Mouse (Mus musculus) heart, adult 2 months (tissue): ENCODE data around the gene Sim2. TPM values are rescaled to one million over a fixed set of nuclear protein-coding genes. Genes with fewer than 3 reads are reported as not detected.

Experiments used
- DNase-seq, 2 experiments: peaks; one replicate each; pipeline ENCODE4 v3.0.0; 2021
- H3K27ac ChIP-seq: fragments of 200-600 bp; 2 replicates; pipeline ENCODE4 v1.8.1; 2022
- H3K27me3 ChIP-seq: fragments of 200-500 bp; 2 replicates; pipeline ENCODE4 v1.6.1; 2012; ENCODE audit warnings: mild to moderate bottlenecking, low read length, inconsistent platforms, mixed read lengths; ENCODE audit not compliant: control insufficient read depth, insufficient read depth
- H3K36me3 ChIP-seq: fragments of 200-500 bp; 2 replicates; pipeline ENCODE4 v1.6.1; 2012; ENCODE audit warnings: low read length, inconsistent platforms; ENCODE audit not compliant: control insufficient read depth, insufficient read depth
- H3K4me1 ChIP-seq: fragments of 200-500 bp; 2 replicates; pipeline ENCODE4 v1.6.1; 2011; ENCODE audit warnings: low read length; ENCODE audit not compliant: control insufficient read depth, insufficient read depth
- H3K4me3 ChIP-seq: fragments of 200-600 bp; 2 replicates; pipeline ENCODE4 v1.8.1; 2022
- H3K79me2 ChIP-seq: fragments of 200-500 bp; replicated peaks from 2 replicates; pipeline ENCODE4 v1.6.1; 2012; ENCODE audit warnings: mild to moderate bottlenecking, inconsistent platforms, low read length, moderate library complexity, mixed read lengths; ENCODE audit not compliant: control insufficient read depth, insufficient read depth
- H3K9ac ChIP-seq: fragments of 200-500 bp; 2 replicates; pipeline ENCODE4 v1.6.1; 2012; ENCODE audit warnings: low read depth, mild to moderate bottlenecking, control low read depth, inconsistent platforms, low read length, mixed read lengths
- CTCF ChIP-seq: fragments of 200-600 bp; IDR thresholded peaks from 2 replicates; pipeline ENCODE4 v1.8.1; 2022; ENCODE audit warnings: antibody characterized with exemption, mild to moderate bottlenecking, moderate library complexity
- EP300 ChIP-seq: fragments of 200-500 bp; IDR thresholded peaks from 2 replicates; pipeline ENCODE4 v1.6.1; 2011; ENCODE audit warnings: low read depth, low read length, control low read depth; ENCODE audit not compliant: insufficient read depth
- POLR2A ChIP-seq: fragments of 200-500 bp; IDR thresholded peaks from 2 replicates; pipeline ENCODE4 v1.6.1; 2011; ENCODE audit warnings: mild to moderate bottlenecking, low read depth, low read length, control low read depth; ENCODE audit not compliant: insufficient read depth
- WGBS: fragments of 180-500 bp; shearing (Covaris S2); methylation state at CpG from one replicate; pipeline ENCODE4 v1.1.7; 2018; 5-methylcytosine and 5-hydroxymethylcytosine counted together
- intact Hi-C: fragments of 180-260 bp; cut with DNase I; formaldehyde crosslinking; loops from one replicate; pipeline ENCODE4 v1.15.1; 2025
- polyA plus RNA-seq: library from polyadenylated mRNA; depleted of rRNA; stranded (reverse); fragments of >200 nt; gene quantifications from 2 replicates; pipeline ENCODE4 v1.2.3, GENCODE M21; 2012
- total RNA-seq, 2 experiments: library from RNA; stranded (reverse); gene quantifications; 2 replicates each; pipeline ENCODE4 v1.2.3; 2021

Sim2 gene
- total and polyA plus RNA-seq, 3 experiments = 0.12 TPM; not detected in 2

GRCm38 (mm10) chr16:94086701-94087569 lies 2.2 kb downstream of the Sim2 start:
- peak in 1 of 2 experiments; percentile 39 for DNase-seq
- TF ChIP-seq POLR2A (no peak), CTCF (no peak), EP300 (no peak)
- H3K27ac ChIP-seq = no peak overlapping the region
- H3K36me3 ChIP-seq = no peaks in the 10 kb centered on the region
- H3K4me1 ChIP-seq = no peaks in the 10 kb centered on the region
- WGBS = 4% methylated on average over 50 of the region's 50 CpGs
- H3K27me3 ChIP-seq = peaks cover 41% of the 10 kb centered on the region
- no peak overlapping the region for H3K9ac ChIP-seq
- H3K79me2 ChIP-seq = no peaks in the 10 kb centered on the region
- intact Hi-C loops = no loop called here
- no peak overlapping the region for H3K4me3 ChIP-seq

- no peaks in the 10 kb centered on the region for H3K79me2 ChIP-seq
- no peaks in the 10 kb centered on the region for H3K4me1 ChIP-seq
- H3K9ac ChIP-seq = no peak overlapping the region
- 16% methylated on average over 16 of the region's 16 CpGs for WGBS
- H3K27me3 ChIP-seq = peaks cover 41% of the 10 kb centered on the region
- intact Hi-C loops = no loop called here
- no peak for DNase-seq
- no peak overlapping the region for H3K27ac ChIP-seq
- H3K36me3 ChIP-seq = no peaks in the 10 kb centered on the region
- TF ChIP-seq POLR2A = no peak
- TF ChIP-seq CTCF = no peak
- TF ChIP-seq EP300 = no peak
- H3K4me3 ChIP-seq = no peak overlapping the region
Measured at GRCm38 (mm10) chr16:94087570-94088225, 3.0 kb downstream of the Sim2 start.

- no peak for DNase-seq
- H3K27ac ChIP-seq = no peak overlapping the region
- intact Hi-C loops = no loop called here
- no peak overlapping the region for H3K9ac ChIP-seq
- 12% methylated on average over 11 of the region's 11 CpGs for WGBS
- TF ChIP-seq POLR2A (no peak), EP300 (no peak), CTCF (no peak)
- no peaks in the 10 kb centered on the region for H3K79me2 ChIP-seq
- no peak overlapping the region for H3K4me3 ChIP-seq
- H3K36me3 ChIP-seq = no peaks in the 10 kb centered on the region
- H3K27me3 ChIP-seq = peaks cover 44% of the 10 kb centered on the region
- no peaks in the 10 kb centered on the region for H3K4me1 ChIP-seq
Measured at GRCm38 (mm10) chr16:94088226-94088748, 3.6 kb downstream of the Sim2 start.

GRCm38 (mm10) chr16:94088819-94089692 lies 4.3 kb downstream of the Sim2 start:
- DNase-seq = no peak
- Histone ChIP-seq H3K36me3 (no peaks in the 10 kb centered on the region), H3K4me1 (no peaks in the 10 kb centered on the region), H3K4me3 (no peak overlapping the region), H3K79me2 (no peaks in the 10 kb centered on the region), H3K27ac (no peak overlapping the region), H3K9ac (no peak overlapping the region), H3K27me3 (peaks cover 43% of the 10 kb centered on the region)
- no peak for TF ChIP-seq CTCF
- TF ChIP-seq POLR2A = no peak
- no peak for TF ChIP-seq EP300
- 17% methylated on average over 14 of the region's 14 CpGs for WGBS
- intact Hi-C loops = no loop called here

GRCm38 (mm10) chr16:94092511-94093150 lies 7.9 kb downstream of the Sim2 start:
- Histone ChIP-seq H3K9ac (no peak overlapping the region), H3K27me3 (peaks cover 32% of the 10 kb centered on the region), H3K79me2 (no peaks in the 10 kb centered on the region), H3K4me3 (no peak overlapping the region), H3K27ac (no peak overlapping the region), H3K36me3 (no peaks in the 10 kb centered on the region), H3K4me1 (no peaks in the 10 kb centered on the region)
- intact Hi-C loops = no loop called here
- WGBS = 4% methylated on average over 12 of the region's 12 CpGs
- no peak for TF ChIP-seq POLR2A
- no peak for TF ChIP-seq CTCF
- TF ChIP-seq EP300 = no peak
- no peak for DNase-seq
